Mouse (Mus musculus) neutrophil, adult 5-6 weeks (primary cell): Measurements from ENCODE around the gene L2hgdh. TPM values are rescaled to one million over a fixed set of nuclear protein-coding genes. Genes with fewer than 3 reads are reported as not detected.

Experiments used
- ATAC-seq: fragments of 151-379, 151-347 bp; 2 replicates; pipeline ENCODE4 v1.8.0; 2017; ENCODE audit warnings: mild to moderate bottlenecking, moderate TSS enrichment; ENCODE audit not compliant: insufficient number of reproducible peaks, poor library complexity, low FRiP score, severe bottlenecking; ENCODE audit errors: extremely low read depth
- total RNA-seq: library from RNA; stranded (forward); fragments of 200-1000 nt; gene quantifications from 2 replicates; pipeline ENCODE4 v1.2.3, GENCODE M21; 2017

The L2hgdh gene
- total RNA-seq, 1 experiment from 2014 or later = 5.4 TPM

GRCm38 (mm10) chr12:69680635-69681565 is 43.8 kb downstream of the L2hgdh start:
- ATAC-seq = peak; percentile 68

- ATAC-seq = no peak
These were observed 48.5 kb downstream of the L2hgdh start for GRCm38 (mm10) chr12:69676157-69676556.

- ATAC-seq = no peak
These were observed 49.8 kb downstream of the L2hgdh start for GRCm38 (mm10) chr12:69674576-69675537.

- ATAC-seq = no peak
These were observed 50.5 kb downstream of the L2hgdh start for GRCm38 (mm10) chr12:69674176-69674575.

- ATAC-seq = no peak
These were observed 58.0 kb downstream of the L2hgdh start for GRCm38 (mm10) chr12:69666721-69667120.

GRCm38 (mm10) chr12:69661658-69662057 is 63.0 kb downstream of the L2hgdh start:
- no peak for ATAC-seq

- peak; percentile 93 for ATAC-seq
These were observed 70.7 kb downstream of the L2hgdh start for GRCm38 (mm10) chr12:69653973-69654372.

GRCm38 (mm10) chr12:69649511-69649910 is 75.2 kb downstream of the L2hgdh start:
- no peak for ATAC-seq

GRCm38 (mm10) chr12:69645821-69646616 is 78.7 kb downstream of the L2hgdh start:
- ATAC-seq = no peak

GRCm38 (mm10) chr12:69644877-69645276 is 79.8 kb downstream of the L2hgdh start:
- ATAC-seq = no peak

GRCm38 (mm10) chr12:69642877-69643276 is 81.8 kb downstream of the L2hgdh start:
- ATAC-seq = no peak

Other genes with a start within 250 kb of the L2hgdh start
- gene Vcpkmt, start 141.8 kb downstream of the L2hgdh start, total RNA-seq = 10.1 and 11.5 TPM in 2 replicates
- 77.1 and 83.1 TPM in 2 replicates for gene Sos2, start 43.0 kb downstream of the L2hgdh start, total RNA-seq
- gene Atp5s, start 77 bp upstream of the L2hgdh start, total RNA-seq = 6.8 and 11.5 TPM in 2 replicates
- 12.0 and 18.6 TPM in 2 replicates for gene Cdkl1, start 66.4 kb upstream of the L2hgdh start, total RNA-seq
- gene Atl1, start 167.7 kb upstream of the L2hgdh start, total RNA-seq = 1.5 and 2.2 TPM in 2 replicates
- 40.6 and 46.7 TPM in 2 replicates for gene Map4k5, start 168.3 kb upstream of the L2hgdh start, total RNA-seq